Mouse (Mus musculus) ES-E14 (cell line): Measurements from ENCODE around the gene Crebbp.

ENCODE experiments used
- CHD2 ChIP-seq: IDR thresholded peaks from 2 replicates; pipeline ENCODE4 v1.6.1; 2014; ENCODE audit warnings: mild to moderate bottlenecking, low read depth, low read length, inconsistent platforms
- HCFC1 ChIP-seq: IDR thresholded peaks from 2 replicates; pipeline ENCODE4 v1.6.1; 2012; ENCODE audit warnings: low read length, inconsistent platforms, borderline replicate concordance; ENCODE audit not compliant: insufficient read depth
- MAFK ChIP-seq: IDR thresholded peaks from 2 replicates; pipeline ENCODE4 v1.6.1; 2014; ENCODE audit warnings: mild to moderate bottlenecking, low read depth, low read length, inconsistent platforms; ENCODE audit not compliant: insufficient read depth
- ZNF384 ChIP-seq: IDR thresholded peaks from 2 replicates; pipeline ENCODE4 v1.6.1; 2012; ENCODE audit warnings: low read depth, low read length, inconsistent platforms

- no peak for TF ChIP-seq HCFC1
- TF ChIP-seq CHD2 = no peak
- TF ChIP-seq MAFK = no peak
- TF ChIP-seq ZNF384 = no peak
Observed at GRCm38 (mm10) chr16:4236131-4236530, 22.3 kb upstream of the Crebbp start.
